8 mouse cellular contexts compared by ENCODE assay signal in the genomic region with DNA sequence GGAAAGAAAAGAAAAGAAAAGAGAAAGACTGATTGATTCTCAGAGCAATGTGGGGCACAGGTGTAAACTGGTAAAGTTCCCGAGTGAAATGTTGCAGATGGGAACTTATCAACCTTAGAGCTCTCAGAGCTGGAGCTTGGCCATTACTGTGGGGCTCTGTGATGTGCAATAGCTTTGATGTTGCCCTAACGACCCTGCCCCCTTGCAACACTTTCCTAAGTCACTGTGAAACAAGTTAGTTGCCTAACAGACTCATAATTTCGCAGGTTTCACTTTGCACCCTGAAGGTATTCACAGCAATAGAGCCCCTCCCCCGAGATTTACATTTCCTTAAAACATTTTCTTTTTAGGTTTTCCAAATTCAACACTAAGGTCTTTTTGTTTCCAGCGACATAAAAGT. TPM values are rescaled to one million over a fixed set of nuclear protein-coding genes. Genes with fewer than 3 reads are reported as not detected.
DNase-seq lines count a peak whose midpoint lies in the region; ATAC-seq and TF ChIP-seq lines count a peak whose summit lies in the region.

A gene (plus strand): TSS at position 387 of the 400 bp plus-strand sequence.

- peak within 1 kb of the TSS; percentile 46 for H3K4me3 ChIP-seq in forebrain, embryonic 16.5 days (replicated peaks; ENCODE audit: low read length)
- H3K4me3 ChIP-seq in hindbrain, embryonic 13.5 days: peak within 1 kb of the TSS; percentile 41
- peak within 1 kb of the TSS; percentile 47 for H3K4me3 ChIP-seq in lung, embryonic 14.5 days (ENCODE audit: low read depth, low read length)

- 0% methylated on average over 5 of the region's 5 CpGs for WGBS in forebrain, embryonic 16.5 days
- WGBS in hindbrain, embryonic 13.5 days: 5% methylated on average over 5 of the region's 5 CpGs
- WGBS in lung, embryonic 14.5 days: under 1% methylated on average over 5 of the region's 5 CpGs

- no peak within 1 kb of the TSS for H3K27ac ChIP-seq in forebrain, embryonic 16.5 days (ENCODE audit: low read length)
- H3K27ac ChIP-seq in hindbrain, embryonic 13.5 days: peak within 1 kb of the TSS; percentile 66
- peak within 1 kb of the TSS; percentile 93 for H3K27ac ChIP-seq in lung, embryonic 14.5 days (ENCODE audit: low read depth)

- no peak for TF ChIP-seq CTCF in lung, embryonic 14.5 days (IDR thresholded peaks at IDR 0.05; ENCODE audit: low read depth)

- no peaks in the 10 kb centered on the region for H3K27me3 ChIP-seq in forebrain, embryonic 16.5 days (replicated peaks; ENCODE audit: control insufficient read depth, insufficient read depth, low read length)
- H3K27me3 ChIP-seq in hindbrain, embryonic 13.5 days: 0 out of 2 replicates have a peak, but pooled peaks cover 3% of the 10 kb centered on the region
- H3K27me3 ChIP-seq in lung, embryonic 14.5 days (ENCODE audit: insufficient read depth, low read length): no peaks in the 10 kb centered on the region
- no peaks in the 10 kb centered on the region; the same call in 1 of the 2 replicates for H3K27me3 ChIP-seq in splenic B cell, adult 2 months (ENCODE audit: control insufficient read depth, insufficient read depth, low read length, poor library complexity, severe bottlenecking)

- DNase-seq in adrenal gland, adult 18-20 months (ENCODE audit: low spot score in 2 of 2): peak in 1 of 2 experiments; percentile 20
- no peak for DNase-seq in adrenal gland, adult (ENCODE audit: inconsistent age in 2 of 2, low spot score in 1 of 2)
- peak; percentile 79 for DNase-seq in adipocyte (ENCODE audit: low spot score)
- DNase-seq in lung, embryonic 14.5 days: peak; percentile 65
- DNase-seq in splenic B cell, adult 2 months (ENCODE audit: low read depth, low spot score): peak; percentile 16
- DNase-seq in cerebellum, postnatal 10 days: no peak

- H3K36me3 ChIP-seq in forebrain, embryonic 16.5 days (ENCODE audit: control insufficient read depth, insufficient read depth): no peaks in the 10 kb centered on the region
- no peaks in the 10 kb centered on the region for H3K36me3 ChIP-seq in hindbrain, embryonic 13.5 days
- no peaks in the 10 kb centered on the region for H3K36me3 ChIP-seq in lung, embryonic 14.5 days (ENCODE audit: insufficient read depth)
- no peaks in the 10 kb centered on the region for H3K36me3 ChIP-seq in splenic B cell, adult 2 months (ENCODE audit: control insufficient read depth, insufficient read depth, low read length, poor library complexity, severe bottlenecking)

- peaks cover 8% of the 10 kb centered on the region for H3K4me1 ChIP-seq in forebrain, embryonic 16.5 days (replicated peaks; ENCODE audit: control insufficient read depth, insufficient read depth, low read length)
- H3K4me1 ChIP-seq in hindbrain, embryonic 13.5 days (replicated peaks): peaks cover 29% of the 10 kb centered on the region
- H3K4me1 ChIP-seq in lung, embryonic 14.5 days (ENCODE audit: insufficient read depth): peaks cover 17% of the 10 kb centered on the region

- H3K9me3 ChIP-seq in forebrain, embryonic 16.5 days (ENCODE audit: control insufficient read depth, low read length): no peaks in the 10 kb centered on the region
- no peaks in the 10 kb centered on the region for H3K9me3 ChIP-seq in hindbrain, embryonic 13.5 days
- no peaks in the 10 kb centered on the region for H3K9me3 ChIP-seq in lung, embryonic 14.5 days (ENCODE audit: low read depth, low read length)

- peak; percentile 42 for ATAC-seq in forebrain, embryonic 16.5 days
- no peak for ATAC-seq in hindbrain, embryonic 13.5 days (ENCODE audit: low FRiP score)
- ATAC-seq in lung, embryonic 14.5 days (ENCODE audit: insufficient read depth): peak; percentile 12; the same call in 1 of the 2 replicates

- H3K9ac ChIP-seq in forebrain, embryonic 16.5 days (replicated peaks; ENCODE audit: low read depth, low read length): peak within 1 kb of the TSS; percentile 57
- peak within 1 kb of the TSS; percentile 58 for H3K9ac ChIP-seq in hindbrain, embryonic 13.5 days
- H3K9ac ChIP-seq in lung, embryonic 14.5 days: peak within 1 kb of the TSS; percentile 67

- H3K4me2 ChIP-seq in forebrain, embryonic 16.5 days (ENCODE audit: low read length): peak within 1 kb of the TSS; percentile 69
- H3K4me2 ChIP-seq in hindbrain, embryonic 13.5 days: peak within 1 kb of the TSS; percentile 61
- peak within 1 kb of the TSS; percentile 69 for H3K4me2 ChIP-seq in lung, embryonic 14.5 days

RNA-seq across cellular contexts. Expression of the gene that starts here (rescaled TPM):
- total RNA-seq in adrenal gland, adult 18-20 months (2021): 1,000 to 10,000 TPM in 1 of 2 experiments, 100 to 1,000 TPM in 1; 920 to 2,379 TPM
- polyA plus RNA-seq in forebrain, embryonic 16.5 days (2015; fragmentation: Nextera tagmentation; extraction: Ambion mirVana): 29.0 and 29.2 TPM in 2 replicates
- polyA plus RNA-seq in hindbrain, embryonic 13.5 days (2015; fragmentation: Nextera tagmentation; extraction: Ambion mirVana): 117 and 132 TPM in 2 replicates
- 160 and 186 TPM in 2 replicates for polyA plus RNA-seq in lung, embryonic 14.5 days (2014; fragmentation: Nextera tagmentation; extraction: Ambion mirVana)

Comparison
In these comparisons a context has a peak if more than half of its experiments do, and no peak if none do; other contexts are left out.
1. DNase-seq: peak in adipocyte (single experiment), lung, embryonic 14.5 days (single experiment) and splenic B cell, adult 2 months (single experiment); none in adrenal gland, adult (0 of 2) and cerebellum, postnatal 10 days (0 of 2).
2. Peak in every context shown above with its lines, with median percentiles within 50 percentile points of each other: H3K4me2 ChIP-seq, H3K4me3 ChIP-seq and H3K9ac ChIP-seq.